Mouse (Mus musculus): ENCODE data around the gene Agpat4. TPM values are rescaled to one million over a fixed set of nuclear protein-coding genes. Genes with fewer than 3 reads are reported as not detected.

Agpat4 gene
- total and polyA plus RNA-seq, 2 experiments from 2014 or later, result 47.7 to 58.2 TPM

DNA sequence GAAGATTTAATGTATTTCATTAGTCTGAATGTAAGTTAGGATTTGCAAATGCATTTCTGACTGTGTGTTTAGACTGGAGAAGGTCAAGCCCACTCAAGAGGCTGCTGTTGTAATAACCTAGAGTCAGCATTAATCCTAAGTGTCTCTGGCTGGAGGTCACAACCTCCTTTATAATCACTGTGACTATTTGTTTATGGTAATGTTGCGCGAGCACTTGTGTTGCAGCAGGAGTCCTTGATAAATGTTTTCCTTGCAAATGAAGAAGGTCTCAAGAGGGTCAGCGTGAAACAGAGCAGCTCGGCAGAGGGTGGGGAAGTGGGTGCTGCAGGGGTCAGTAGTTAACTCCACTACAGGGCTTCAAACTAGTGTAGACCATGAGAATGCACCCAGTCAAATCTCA lies 57.1 kb downstream of the Agpat4 start:
- Histone ChIP-seq H3K4me1 (ENCODE audit: insufficient read depth, low read length) (no peaks in the 10 kb centered on the region), H3K4me3 (ENCODE audit: low read depth, low read length) (no peak overlapping the region), H3K9ac (replicated peaks; ENCODE audit: low read length, poor library complexity, severe bottlenecking) (no peak overlapping the region), H3K27ac (ENCODE audit: low read depth, low read length) (no peak overlapping the region), H3K36me3 (ENCODE audit: insufficient read depth, low read length) (no peaks in the 10 kb centered on the region), H3K27me3 (ENCODE audit: insufficient read depth, low read length) (no peaks in the 10 kb centered on the region), H3K4me2 (ENCODE audit: low read depth, low read length, poor library complexity, severe bottlenecking) (no peak overlapping the region), H3K9me3 (ENCODE audit: low read length) (peaks cover 5% of the 10 kb centered on the region; the same call in 1 of the 2 replicates)
- WGBS, result 81% methylated on average over 4 of the region's 4 CpGs
- DNase-seq (ENCODE audit: low spot score) (no peak), ATAC-seq (ENCODE audit: low FRiP score) (no peak)
- no peak for TF ChIP-seq CTCF (IDR thresholded peaks at IDR 0.05)

DNA sequence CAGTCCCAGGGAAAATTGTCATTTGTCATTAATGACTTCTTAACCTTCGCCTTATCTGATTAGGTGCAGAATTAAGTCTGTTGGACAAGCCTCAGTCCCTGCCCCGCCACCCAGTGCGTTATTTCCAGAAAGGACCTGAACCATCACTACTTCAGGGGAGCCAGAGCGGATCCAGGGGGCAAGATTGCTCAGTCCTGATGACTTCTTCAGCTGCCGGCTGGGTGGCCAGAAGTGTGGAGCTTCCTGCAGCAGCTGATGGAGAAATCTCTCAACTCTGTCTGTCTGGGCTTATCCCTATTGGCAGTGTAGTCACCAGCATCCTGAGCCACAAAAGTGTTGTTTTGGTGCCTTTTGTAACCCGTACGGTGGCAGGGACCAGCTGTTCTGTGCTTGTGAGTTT lies 60.8 kb downstream of the Agpat4 start:
- no peaks in the 10 kb centered on the region for H3K27me3 ChIP-seq (ENCODE audit: insufficient read depth, low read length)
- 81% methylated on average over 7 of the region's 7 CpGs for WGBS
- H3K36me3 ChIP-seq (ENCODE audit: insufficient read depth, low read length), result no peaks in the 10 kb centered on the region
- H3K9me3 ChIP-seq (ENCODE audit: low read length), result peaks cover 5% of the 10 kb centered on the region; the same call in 1 of the 2 replicates
- ATAC-seq (ENCODE audit: low FRiP score) (no peak), DNase-seq (ENCODE audit: low spot score) (no peak)
- no peak overlapping the region for H3K4me2 ChIP-seq (ENCODE audit: low read depth, low read length, poor library complexity, severe bottlenecking)
- no peak overlapping the region for H3K9ac ChIP-seq (replicated peaks; ENCODE audit: low read length, poor library complexity, severe bottlenecking)
- TF ChIP-seq CTCF (IDR thresholded peaks at IDR 0.05), result no peak
- H3K4me3 ChIP-seq (ENCODE audit: low read depth, low read length), result no peak overlapping the region
- H3K27ac ChIP-seq (ENCODE audit: low read depth, low read length), result no peak overlapping the region
- H3K4me1 ChIP-seq (ENCODE audit: insufficient read depth, low read length), result no peaks in the 10 kb centered on the region

DNA sequence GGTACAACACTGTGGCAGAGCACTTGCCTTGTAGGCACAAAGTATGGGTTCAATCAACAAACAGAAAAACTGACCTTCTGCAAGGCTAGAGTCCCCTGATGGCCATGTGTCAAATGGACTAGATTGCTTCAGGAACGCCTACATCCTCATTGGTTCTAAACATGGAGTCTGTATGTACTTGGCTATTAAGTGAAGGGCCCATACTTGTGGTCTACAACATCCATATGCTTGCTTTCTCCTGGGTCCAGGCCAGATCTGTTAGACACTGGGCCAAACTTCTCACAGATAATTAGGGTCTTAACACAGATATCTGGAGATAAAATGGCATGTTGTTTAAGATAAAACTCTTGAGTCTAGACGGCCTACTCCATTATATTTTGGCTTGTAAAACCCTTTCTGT lies 61.3 kb downstream of the Agpat4 start:
- H3K4me1 ChIP-seq (ENCODE audit: insufficient read depth, low read length), result no peaks in the 10 kb centered on the region
- no peak overlapping the region for H3K4me2 ChIP-seq (ENCODE audit: low read depth, low read length, poor library complexity, severe bottlenecking)
- ATAC-seq (ENCODE audit: low FRiP score) (no peak), DNase-seq (ENCODE audit: low spot score) (no peak)
- TF ChIP-seq CTCF (IDR thresholded peaks at IDR 0.05), result no peak
- H3K27me3 ChIP-seq (ENCODE audit: insufficient read depth, low read length), result no peaks in the 10 kb centered on the region
- H3K9me3 ChIP-seq (ENCODE audit: low read length), result peaks cover 5% of the 10 kb centered on the region; the same call in 1 of the 2 replicates
- H3K27ac ChIP-seq (ENCODE audit: low read depth, low read length), result no peak overlapping the region
- WGBS, result 92% methylated on average over 2 of the region's 2 CpGs
- no peak overlapping the region for H3K9ac ChIP-seq (replicated peaks; ENCODE audit: low read length, poor library complexity, severe bottlenecking)
- no peaks in the 10 kb centered on the region for H3K36me3 ChIP-seq (ENCODE audit: insufficient read depth, low read length)
- no peak overlapping the region for H3K4me3 ChIP-seq (ENCODE audit: low read depth, low read length)

DNA sequence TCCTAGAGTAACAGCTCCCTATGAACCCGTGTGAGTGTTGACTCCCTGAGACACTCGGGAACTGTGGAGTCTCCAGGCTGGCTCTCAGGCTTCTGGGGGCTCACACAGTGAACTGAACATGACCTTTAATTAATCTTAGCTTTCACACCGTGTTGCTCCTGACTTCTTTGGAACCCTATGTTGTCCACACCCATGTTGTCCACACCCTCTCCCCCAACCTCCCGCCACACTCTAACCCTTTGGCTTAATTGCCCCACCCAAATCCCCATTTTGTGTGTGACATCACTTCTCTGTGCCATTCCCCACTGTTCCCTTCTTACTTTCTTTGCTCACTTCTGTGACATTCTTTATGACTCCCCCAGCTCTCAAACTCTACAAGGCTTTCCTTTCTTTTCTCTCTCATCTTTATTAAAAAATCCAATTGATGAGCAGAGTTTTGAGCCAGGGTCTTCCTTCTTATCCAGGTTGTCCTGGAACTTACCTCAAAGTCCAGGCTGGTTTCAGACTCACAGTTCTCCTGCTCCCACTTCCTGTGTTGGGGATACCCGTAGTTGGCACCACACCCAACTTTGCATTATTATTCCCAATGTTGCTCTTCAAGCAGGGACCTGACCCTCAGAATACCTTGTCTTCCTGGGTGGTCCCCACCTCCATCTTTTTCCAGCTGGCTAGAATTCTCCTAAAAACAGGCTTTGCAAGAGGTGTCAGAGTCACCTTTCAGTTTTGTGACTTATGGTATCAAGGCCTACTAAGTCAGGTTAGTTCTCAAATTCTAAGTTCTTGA lies 64.4 kb downstream of the Agpat4 start:
- no peak for TF ChIP-seq CTCF (IDR thresholded peaks at IDR 0.05)
- WGBS, result 90% methylated on average over 5 of the region's 5 CpGs
- H3K4me1 ChIP-seq (ENCODE audit: insufficient read depth, low read length), result peaks cover 10% of the 10 kb centered on the region
- no peak overlapping the region for H3K4me3 ChIP-seq (ENCODE audit: low read depth, low read length)
- no peak overlapping the region for H3K27ac ChIP-seq (ENCODE audit: low read depth, low read length)
- no peaks in the 10 kb centered on the region for H3K36me3 ChIP-seq (ENCODE audit: insufficient read depth, low read length)
- H3K27me3 ChIP-seq (ENCODE audit: insufficient read depth, low read length), result no peaks in the 10 kb centered on the region
- no peak overlapping the region for H3K9ac ChIP-seq (replicated peaks; ENCODE audit: low read length, poor library complexity, severe bottlenecking)
- H3K4me2 ChIP-seq (ENCODE audit: low read depth, low read length, poor library complexity, severe bottlenecking), result no peak overlapping the region
- H3K9me3 ChIP-seq (ENCODE audit: low read length), result no peaks in the 10 kb centered on the region
- ATAC-seq (ENCODE audit: low FRiP score) (no peak), DNase-seq (ENCODE audit: low spot score) (no peak)

DNA sequence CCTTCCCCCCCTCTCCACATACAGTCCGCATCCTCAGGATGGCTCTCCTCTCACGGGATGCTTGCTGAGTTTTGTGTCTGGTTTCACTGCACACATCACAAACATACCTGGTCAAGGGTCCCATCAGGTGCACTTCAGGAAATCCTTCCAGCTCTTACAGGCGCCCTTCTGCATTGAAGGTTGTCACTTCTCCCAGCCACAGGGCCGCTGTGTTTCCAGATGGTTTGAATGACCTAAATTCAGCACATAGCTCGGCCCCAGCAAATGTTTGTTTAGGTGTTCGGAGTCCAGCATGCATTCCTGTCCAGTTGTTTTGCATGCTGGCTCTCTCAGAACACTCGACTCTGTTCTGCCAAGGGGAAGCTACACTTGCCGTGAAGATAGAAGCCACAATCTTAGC lies 65.8 kb downstream of the Agpat4 start:
- H3K27me3 ChIP-seq (ENCODE audit: insufficient read depth, low read length), result no peaks in the 10 kb centered on the region
- H3K4me1 ChIP-seq (ENCODE audit: insufficient read depth, low read length), result peaks cover 12% of the 10 kb centered on the region
- no peaks in the 10 kb centered on the region for H3K9me3 ChIP-seq (ENCODE audit: low read length)
- H3K4me2 ChIP-seq (ENCODE audit: low read depth, low read length, poor library complexity, severe bottlenecking), result no peak overlapping the region
- no peak overlapping the region for H3K4me3 ChIP-seq (ENCODE audit: low read depth, low read length)
- ATAC-seq (ENCODE audit: low FRiP score) (no peak), DNase-seq (ENCODE audit: low spot score) (no peak)
- no peak overlapping the region for H3K9ac ChIP-seq (replicated peaks; ENCODE audit: low read length, poor library complexity, severe bottlenecking)
- WGBS, result 86% methylated on average over 8 of the region's 8 CpGs
- H3K27ac ChIP-seq (ENCODE audit: low read depth, low read length), result no peak overlapping the region
- H3K36me3 ChIP-seq (ENCODE audit: insufficient read depth, low read length), result no peaks in the 10 kb centered on the region
- TF ChIP-seq CTCF (IDR thresholded peaks at IDR 0.05), result no peak

DNA sequence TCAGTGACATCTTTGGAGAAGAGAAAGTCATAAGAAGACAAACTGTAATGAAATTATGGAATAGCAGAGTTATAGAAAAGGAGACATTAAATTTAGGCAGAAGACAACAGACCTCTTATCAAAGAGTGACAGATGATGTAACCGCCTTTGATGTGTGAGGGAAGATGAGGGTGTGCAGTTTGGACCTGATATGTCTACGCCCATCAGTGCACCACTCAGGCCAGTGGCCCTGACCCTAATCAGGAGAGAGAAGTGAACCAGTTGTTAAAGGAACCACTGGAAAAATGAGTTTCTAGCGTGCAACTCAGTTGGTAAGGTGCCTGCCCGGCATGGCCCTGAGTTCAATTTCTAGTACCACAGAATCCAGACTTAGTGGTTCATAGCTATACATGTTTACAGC lies 67.4 kb downstream of the Agpat4 start:
- no peaks in the 10 kb centered on the region for H3K27me3 ChIP-seq (ENCODE audit: insufficient read depth, low read length)
- no peaks in the 10 kb centered on the region for H3K36me3 ChIP-seq (ENCODE audit: insufficient read depth, low read length)
- no peaks in the 10 kb centered on the region for H3K9me3 ChIP-seq (ENCODE audit: low read length)
- WGBS, result 95% methylated on average over 4 of the region's 4 CpGs
- DNase-seq (ENCODE audit: low spot score) (no peak), ATAC-seq (ENCODE audit: low FRiP score) (no peak)
- no peak overlapping the region for H3K4me3 ChIP-seq (ENCODE audit: low read depth, low read length)
- no peak overlapping the region for H3K9ac ChIP-seq (replicated peaks; ENCODE audit: low read length, poor library complexity, severe bottlenecking)
- H3K27ac ChIP-seq (ENCODE audit: low read depth, low read length), result no peak overlapping the region
- H3K4me2 ChIP-seq (ENCODE audit: low read depth, low read length, poor library complexity, severe bottlenecking), result no peak overlapping the region
- H3K4me1 ChIP-seq (ENCODE audit: insufficient read depth, low read length), result peaks cover 12% of the 10 kb centered on the region
- TF ChIP-seq CTCF (IDR thresholded peaks at IDR 0.05), result no peak
